Mouse (Mus musculus) E14TG2a.4 (cell line): ENCODE results near the gene Olfr31.
A peak's percentile ranks its signal among the peaks of the same experiment; 100 is the strongest.

ENCODE experiments used
- CTCF ChIP-seq: conservative IDR thresholded peaks from 2 replicates; pipeline ENCODE4 v1.5.1; 2014; ENCODE audit warnings: low read length
- NANOG ChIP-seq: IDR thresholded peaks from 2 replicates; pipeline ENCODE4 v1.6.1; 2014; ENCODE audit warnings: borderline replicate concordance, low read length, mixed read lengths
- POU5F1 ChIP-seq: IDR thresholded peaks from 2 replicates; pipeline ENCODE4 v1.6.1; 2014; ENCODE audit warnings: low read length, borderline replicate concordance

GRCm38 (mm10) chr14:14352606-14353005, 30.0 kb downstream of the Olfr31 start:
- no peak for TF ChIP-seq CTCF
- TF ChIP-seq POU5F1: peak; percentile 85
- no peak for TF ChIP-seq NANOG
